Mouse (Mus musculus): ENCODE results near the gene Nars2. TPM values are rescaled to one million over a fixed set of nuclear protein-coding genes. Genes with fewer than 3 reads are reported as not detected.

Nars2 gene
- total RNA-seq, 2 experiments from 2014 or later, result 8.7 to 8.8 TPM

DNA sequence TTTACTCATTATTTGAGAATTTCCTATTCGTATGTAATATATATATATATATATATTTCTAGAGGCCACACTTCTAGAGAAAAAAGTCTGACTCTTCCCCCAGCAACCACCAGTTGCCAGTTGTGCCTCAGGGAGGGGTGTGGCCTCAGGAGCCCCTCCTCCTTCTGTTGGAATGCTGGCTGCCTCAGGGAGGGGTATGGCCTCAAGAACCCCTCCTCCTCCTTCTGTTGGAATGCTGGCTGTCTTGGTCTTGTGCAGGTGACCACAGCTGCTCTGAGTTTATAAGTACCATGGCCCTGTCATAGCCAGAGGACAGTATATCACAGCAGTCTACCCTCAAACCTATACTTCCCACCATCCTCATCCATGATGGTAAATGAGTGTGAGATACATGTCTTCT, 91.7 kb downstream of the Nars2 start:
- no peak for ATAC-seq (replicated peaks; ENCODE audit: poor library complexity, severe bottlenecking)

DNA sequence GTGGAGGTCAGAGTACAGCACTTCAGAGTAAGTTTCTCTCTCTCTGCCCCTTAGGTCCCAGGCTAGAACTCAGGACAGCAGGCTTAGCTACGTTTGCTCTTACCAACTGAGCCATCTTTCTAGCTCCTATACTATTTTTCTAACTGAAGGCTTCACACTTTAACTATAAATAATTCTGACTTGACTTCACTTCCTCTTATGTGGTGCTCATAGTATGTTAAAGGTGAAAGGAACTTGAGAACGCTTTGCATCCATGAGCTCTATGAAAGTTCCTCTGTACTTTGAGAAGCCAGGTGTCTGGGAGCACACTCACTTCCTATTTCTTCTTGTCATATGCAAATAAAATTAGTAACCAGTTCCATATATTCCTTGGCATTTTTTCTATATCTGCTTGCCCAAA, 109.7 kb downstream of the Nars2 start:
- no peak for ATAC-seq (replicated peaks; ENCODE audit: poor library complexity, severe bottlenecking)

DNA sequence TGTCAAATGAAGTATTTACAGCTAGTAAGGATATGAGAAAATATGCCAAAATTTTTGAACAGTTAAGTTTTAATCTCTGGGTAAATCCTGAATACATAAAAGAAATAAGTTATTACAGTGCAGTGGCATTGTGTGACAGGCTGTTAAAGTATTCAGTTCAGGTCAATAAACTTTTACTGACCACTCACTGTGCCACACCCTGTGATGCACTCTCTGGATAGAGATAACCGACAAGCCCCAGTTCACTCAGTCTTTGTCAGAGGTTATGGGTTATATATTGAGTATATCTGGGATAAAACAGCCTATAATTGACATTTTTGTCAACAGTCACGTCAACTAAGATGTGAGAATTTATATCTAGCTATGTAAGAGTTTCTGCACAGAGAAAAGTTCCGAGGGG, 120.2 kb downstream of the Nars2 start:
- no peak for ATAC-seq (replicated peaks; ENCODE audit: poor library complexity, severe bottlenecking)

DNA sequence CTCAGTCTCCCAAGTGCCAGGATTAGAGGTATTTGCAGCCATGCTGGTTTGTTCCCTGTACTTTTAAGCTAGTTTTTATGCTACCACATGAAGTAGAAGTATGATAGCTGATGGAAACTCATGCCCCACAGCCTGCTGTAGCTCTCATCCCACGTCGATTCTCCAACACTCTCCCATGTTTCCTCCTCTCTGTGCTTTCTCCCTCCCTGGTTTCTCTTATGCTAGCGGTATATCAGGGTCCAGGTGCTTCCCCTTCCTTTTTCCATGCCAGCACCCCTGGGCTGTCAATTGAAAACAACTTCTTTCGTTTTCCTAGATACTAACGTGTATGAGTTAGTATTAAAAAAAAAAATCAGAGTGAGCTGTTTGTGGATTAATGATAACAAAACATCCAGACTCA, 120.8 kb downstream of the Nars2 start:
- no peak for ATAC-seq (replicated peaks; ENCODE audit: poor library complexity, severe bottlenecking)

DNA sequence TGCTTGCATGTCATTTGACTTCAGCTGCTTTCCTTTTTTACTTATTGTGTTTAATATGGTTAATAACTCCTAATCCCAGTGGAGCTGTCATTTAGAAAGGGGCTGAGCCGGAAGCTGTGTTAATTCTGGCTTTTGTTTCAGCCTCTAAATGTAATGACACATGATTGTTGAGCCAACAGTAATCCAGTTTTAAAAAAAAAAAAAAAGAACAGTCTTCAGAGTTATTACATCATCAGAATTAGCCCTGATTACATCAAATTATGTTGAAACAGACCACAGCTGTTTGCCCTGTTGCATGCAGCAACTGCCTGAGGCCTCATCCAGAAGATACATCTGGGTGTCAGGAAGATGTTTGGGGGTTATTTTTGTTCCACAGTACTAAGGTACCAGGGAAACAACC, 123.7 kb downstream of the Nars2 start:
- peak; percentile 88 for ATAC-seq (replicated peaks; ENCODE audit: poor library complexity, severe bottlenecking)

DNA sequence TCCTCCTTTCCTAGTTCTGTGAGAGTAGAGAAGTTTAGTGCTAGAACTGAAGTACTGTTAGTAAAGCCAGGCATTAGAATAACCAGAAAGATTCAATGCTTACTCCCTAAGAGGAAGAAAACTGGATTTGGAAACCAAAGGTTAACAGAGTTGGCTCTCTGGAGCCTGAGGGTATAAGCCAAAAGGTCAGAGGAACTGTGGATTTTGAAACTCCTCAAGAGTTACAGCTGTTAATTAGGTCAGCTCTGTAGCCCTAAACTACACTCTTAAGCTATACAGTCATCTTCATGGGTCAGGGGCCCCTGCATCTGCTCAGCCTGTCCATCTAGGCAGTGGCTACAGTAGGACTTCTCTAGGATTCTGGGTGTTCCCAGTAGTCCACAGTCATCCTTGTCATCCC, 125.7 kb downstream of the Nars2 start:
- ATAC-seq (replicated peaks; ENCODE audit: poor library complexity, severe bottlenecking), result no peak

DNA sequence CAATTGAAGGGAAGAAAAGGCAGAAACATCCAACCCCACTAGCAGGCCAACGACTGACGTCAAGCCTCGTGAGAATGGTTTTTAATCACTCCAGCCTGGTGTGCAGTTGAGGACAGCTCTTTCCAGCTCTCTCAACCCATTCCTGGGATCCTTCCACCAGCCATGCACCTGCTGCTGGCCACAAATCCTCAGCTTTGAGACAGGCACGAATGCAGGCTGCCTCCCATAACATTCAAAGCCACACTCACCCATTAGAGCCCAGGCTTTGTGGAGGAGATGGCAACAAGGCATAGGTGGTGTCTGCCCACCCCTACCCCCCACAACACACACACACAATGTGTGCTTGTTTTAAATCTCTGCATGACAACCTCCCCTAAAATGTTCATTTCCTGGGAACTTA, 127.4 kb downstream of the Nars2 start:
- ATAC-seq (replicated peaks; ENCODE audit: poor library complexity, severe bottlenecking), result no peak

DNA sequence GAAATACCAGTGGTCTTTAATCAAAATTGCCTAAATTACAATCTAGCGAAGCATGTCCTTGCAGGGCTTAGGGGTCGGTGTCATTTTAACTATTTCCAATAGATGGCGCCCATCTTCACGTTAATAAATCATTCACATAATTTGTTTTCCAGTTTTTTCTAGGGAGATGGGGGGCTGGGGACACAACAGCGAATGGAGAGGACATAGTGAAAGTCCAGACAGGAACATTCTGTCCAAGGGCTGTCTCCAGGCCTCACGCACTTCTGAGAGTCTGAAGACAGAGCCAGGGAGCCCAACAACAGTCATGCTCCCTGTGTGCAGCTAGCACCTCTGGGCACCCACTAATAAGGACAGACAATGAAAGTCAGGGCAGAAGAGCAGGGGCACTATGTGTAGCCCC, 127.8 kb downstream of the Nars2 start:
- ATAC-seq (replicated peaks; ENCODE audit: poor library complexity, severe bottlenecking), result no peak

DNA sequence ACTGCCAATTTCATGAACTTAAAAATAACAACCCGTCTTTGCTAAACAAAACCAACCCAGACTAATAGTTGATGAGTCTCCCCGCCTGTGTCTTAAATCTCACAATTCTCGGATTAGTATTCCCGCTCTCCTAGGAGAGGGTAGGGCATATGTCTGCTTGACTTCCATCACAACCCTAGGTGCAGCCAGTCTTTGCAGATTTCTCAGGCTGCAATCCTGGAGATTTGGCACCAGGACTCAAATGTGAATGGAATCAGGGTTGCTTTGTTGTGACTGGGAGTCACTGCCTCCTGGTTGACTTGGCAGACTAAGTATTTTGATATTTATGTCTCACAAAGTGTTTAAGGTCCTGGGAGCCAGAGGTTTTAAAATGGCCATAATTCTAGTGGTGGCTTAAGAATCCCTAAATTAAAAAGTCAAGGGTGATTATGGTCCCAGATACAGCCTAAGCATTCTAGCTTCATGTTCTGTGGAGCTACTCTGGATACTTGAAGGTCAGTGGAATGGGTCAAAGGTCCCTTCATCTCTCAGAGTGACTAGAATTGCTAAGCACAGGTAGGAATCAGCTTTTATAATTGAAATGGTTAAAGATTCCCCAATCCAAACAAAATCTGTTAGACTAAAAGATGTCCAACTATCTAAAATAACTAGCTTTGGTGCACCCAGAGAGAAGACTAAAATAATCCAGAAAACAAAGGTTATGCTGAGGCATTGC, 128.5 kb downstream of the Nars2 start:
- no peak for ATAC-seq (replicated peaks; ENCODE audit: poor library complexity, severe bottlenecking)

DNA sequence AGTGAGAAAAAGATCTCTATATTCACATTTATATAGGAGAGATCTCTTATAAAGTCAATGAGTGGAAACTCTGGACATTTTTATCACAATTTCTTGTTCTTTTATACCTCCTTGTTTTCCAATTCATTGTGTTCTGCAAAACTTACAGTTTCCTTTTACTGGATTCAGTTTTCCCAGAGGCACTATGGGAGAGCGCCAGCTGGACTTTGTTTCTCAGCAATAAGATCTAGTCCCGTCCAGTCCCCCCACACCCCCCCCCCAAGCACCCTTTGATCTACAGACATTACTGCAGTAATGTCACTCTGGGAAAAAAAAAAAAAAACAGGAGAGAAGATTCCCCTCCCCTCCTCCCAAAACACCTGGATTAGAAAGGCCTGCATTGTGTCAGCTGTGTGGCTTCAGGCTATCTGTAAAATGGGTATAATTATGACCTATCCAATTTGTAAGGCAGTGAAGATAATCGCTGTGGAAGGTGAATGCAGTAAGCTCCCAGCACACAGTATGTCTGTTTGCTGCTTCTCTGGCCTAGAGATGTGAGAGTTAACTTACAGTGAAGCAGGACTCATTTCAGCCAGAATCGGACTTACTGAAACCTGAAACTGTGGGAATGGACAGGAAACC, 129.4 kb downstream of the Nars2 start:
- ATAC-seq (replicated peaks; ENCODE audit: poor library complexity, severe bottlenecking), result no peak

DNA sequence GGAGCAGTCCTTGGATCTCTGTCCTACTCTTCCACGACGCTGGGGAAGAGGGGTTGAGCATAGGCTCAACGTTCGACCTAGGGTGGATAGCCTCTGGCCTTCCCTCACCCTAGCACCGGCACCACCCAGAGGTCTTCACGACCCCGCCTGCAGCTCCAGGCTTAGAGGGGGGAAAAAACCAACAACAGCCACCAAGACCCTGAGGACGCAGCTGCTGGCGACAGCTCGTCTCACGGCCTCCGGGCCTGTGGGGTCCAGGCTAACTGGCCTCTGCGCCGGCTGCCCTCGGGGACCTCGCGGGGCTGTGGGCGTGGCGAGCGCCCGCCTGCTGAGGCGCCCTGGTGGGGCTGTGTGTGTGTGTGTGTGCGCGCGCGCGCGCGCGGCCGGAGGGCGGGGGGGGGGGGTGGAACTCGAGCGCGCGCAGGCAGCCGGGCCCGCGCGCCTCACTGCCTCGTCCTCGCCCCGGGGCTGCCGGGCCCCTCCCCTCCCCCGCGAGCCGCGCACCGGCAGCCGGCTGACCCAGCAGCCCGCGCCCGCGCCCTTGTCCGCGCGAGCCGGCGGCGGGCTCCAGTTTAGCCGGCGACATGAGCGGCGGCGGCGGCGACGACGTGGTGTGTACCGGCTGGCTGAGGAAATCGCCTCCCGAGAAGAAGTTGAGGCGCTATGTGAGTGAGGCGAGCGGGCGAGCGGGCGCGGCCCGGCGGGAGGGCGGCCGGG, 130.1 kb downstream of the Nars2 start, which contains the start of gene Gab2:
TSS of gene Gab2 (plus strand) at position 345 of the 717 bp plus-strand sequence.
- ATAC-seq (replicated peaks; ENCODE audit: poor library complexity, severe bottlenecking), result peak; percentile 60

DNA sequence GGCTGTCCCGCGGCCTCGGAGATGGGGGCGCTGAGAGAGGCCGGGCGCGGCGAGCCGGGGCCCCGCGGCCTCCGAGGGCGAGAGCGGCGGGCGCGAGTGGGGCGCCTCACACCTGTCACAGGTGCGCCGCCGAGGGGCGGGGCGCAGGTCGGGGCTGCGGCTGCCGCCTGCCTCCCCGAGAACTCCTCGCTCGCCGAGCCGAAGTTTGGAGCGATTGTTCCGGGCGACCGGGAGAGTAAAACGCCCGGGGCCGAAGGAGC, 130.6 kb downstream of the Nars2 start:
- ATAC-seq (replicated peaks; ENCODE audit: poor library complexity, severe bottlenecking), result no peak

DNA sequence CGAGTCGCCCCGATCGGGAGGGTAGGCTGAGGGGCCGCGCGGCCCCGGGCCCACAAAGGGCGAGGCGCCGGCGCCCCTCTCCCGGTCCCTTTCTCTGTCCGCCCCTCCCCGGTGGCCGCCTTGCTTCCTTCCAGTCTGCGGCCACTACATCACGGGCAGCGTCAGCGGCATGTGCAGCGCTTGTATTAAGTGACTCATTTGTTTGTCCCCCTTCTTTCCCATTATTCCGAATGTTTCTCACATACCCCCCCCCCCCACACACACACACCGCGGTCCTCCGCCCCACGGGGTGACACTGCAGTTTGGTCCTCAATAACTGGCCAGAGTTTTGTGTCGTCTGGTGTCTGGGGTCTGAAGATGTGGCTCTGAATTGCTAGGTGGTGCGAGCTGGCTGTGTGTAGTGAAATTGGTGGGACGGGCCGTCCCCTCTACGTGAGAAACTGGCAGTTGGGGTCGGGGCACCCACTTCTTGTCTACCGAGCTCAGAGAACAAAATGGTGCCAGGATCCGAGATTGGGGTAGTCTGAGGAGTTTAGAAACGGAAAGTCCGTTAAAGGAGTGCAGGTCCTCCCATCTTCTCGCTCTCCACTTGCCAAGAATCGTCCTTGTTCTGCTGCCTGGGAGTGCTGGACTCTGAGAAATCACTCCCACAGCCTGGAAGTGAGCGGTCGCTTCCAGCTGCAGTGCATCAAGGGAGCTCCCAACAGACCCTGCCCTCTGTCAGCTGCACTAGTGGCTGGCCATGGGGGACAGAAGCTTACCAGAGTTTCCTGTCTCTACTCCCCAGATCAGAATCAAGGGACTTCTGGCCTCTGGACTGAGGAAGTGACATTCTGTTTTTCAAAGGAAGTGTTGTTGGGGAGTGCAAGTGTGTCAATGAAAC, 131.2 kb downstream of the Nars2 start:
- peak; percentile 73 for ATAC-seq (replicated peaks; ENCODE audit: poor library complexity, severe bottlenecking)

DNA sequence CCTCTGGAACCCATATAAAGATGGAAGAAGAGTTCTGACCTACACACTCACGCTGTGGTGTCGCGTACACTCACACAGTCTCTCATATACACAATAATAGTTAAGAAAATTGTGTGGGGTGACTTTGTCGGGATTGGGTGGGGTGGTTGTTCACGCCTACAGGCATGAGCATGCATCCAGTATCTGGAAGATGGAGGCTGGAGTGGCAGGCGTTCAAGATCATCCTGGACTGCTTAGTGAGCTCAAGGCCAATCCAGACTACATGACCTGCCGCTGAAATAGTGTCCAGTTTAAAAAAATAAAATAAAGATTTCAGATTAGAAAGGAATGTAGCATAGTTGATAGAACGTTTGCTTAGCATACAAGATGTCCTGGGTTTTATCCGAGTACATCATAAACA, 132.3 kb downstream of the Nars2 start:
- no peak for ATAC-seq (replicated peaks; ENCODE audit: poor library complexity, severe bottlenecking)

DNA sequence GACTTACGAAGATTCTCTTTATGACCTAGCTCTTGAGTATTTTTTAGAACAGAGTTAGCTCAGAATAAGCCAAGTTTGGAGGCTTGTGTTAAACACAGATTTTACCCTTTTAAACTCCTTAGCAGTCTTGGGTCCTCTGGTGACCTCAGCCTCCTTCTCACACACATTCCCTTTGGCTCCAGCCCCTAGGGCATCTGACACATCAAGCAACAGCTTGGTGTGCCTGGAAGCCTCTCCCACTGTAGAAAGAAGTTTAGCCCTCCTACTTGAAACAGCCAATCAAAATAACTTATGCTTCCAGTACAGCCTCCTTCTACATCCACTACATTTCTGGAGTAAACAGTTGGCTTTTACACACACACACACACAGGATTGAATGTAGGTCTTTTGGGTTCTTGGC, 132.9 kb downstream of the Nars2 start:
- no peak for ATAC-seq (replicated peaks; ENCODE audit: poor library complexity, severe bottlenecking)

DNA sequence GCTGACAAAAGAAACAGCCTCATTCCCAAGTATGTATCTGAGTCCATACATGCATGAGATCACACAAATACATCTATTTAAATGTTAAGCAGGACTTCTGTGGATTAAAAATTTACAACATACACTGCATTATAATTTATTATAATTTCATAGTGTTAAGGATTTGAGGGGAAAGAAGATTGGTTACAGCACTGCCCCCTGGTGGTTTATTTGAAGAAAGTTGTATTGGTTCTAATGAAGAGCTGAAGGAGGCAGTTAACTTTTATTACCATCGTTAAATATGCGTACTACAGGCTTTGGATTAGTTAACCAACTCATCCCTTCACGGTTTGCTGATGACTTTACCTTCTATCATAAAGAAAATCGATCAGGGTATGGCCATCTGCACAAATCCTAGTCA, 134.0 kb downstream of the Nars2 start:
- no peak for ATAC-seq (replicated peaks; ENCODE audit: poor library complexity, severe bottlenecking)

DNA sequence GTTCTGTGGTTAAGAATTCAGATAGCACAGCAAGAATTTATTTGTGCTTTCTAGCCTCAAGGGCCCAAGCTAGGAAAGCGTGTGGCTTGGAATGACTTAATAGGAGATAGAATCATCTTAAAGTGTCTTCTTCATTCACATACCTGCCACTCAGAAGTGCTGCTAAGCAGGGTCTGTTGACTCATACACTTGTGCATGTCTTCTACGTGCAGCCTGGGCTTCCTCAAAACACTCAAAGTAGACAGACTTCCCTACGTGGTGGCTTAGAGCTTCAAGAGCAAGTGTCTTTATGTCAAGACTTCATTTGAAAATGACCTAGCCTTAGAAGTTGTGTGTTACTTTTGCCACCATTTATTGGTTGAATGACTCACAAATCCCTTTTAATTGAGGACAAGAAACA, 142.9 kb downstream of the Nars2 start:
- ATAC-seq (replicated peaks; ENCODE audit: poor library complexity, severe bottlenecking), result peak; percentile 68

DNA sequence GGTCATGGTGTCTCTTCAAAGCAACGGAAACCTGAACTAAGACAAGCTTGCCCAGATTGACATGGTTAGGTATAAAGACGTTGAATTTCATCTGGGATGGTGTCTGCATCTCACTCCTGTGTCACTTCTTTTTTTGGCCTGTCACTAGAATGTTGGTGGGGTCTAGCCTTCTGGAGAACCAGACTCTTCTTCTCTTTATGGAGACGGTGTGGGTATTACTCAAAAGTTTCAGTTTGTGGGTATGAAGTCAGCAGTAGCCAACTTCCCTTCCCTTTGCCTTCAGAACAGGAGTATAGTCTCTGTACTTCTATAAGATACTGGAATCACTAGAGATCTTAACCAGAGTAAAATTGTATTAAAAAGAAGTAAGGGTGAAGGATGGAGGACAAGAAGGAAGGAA, 156.8 kb downstream of the Nars2 start:
- peak; percentile 77 for ATAC-seq (replicated peaks; ENCODE audit: poor library complexity, severe bottlenecking)

All from granulocyte monocyte progenitor cell, adult 5-6 weeks (primary cell).